Mouse (Mus musculus) kidney, adult 11 months (tissue): ENCODE data around the gene Shprh.
"Not testable (repeated sequence)": the region's sequence is repeated elsewhere in the genome, so short reads cannot be mapped to it uniquely, and the experiment has no call there.

Experiments used
- DNase-seq: peaks from one replicate; pipeline ENCODE4 v3.0.0; 2022

Shprh gene

DNA sequence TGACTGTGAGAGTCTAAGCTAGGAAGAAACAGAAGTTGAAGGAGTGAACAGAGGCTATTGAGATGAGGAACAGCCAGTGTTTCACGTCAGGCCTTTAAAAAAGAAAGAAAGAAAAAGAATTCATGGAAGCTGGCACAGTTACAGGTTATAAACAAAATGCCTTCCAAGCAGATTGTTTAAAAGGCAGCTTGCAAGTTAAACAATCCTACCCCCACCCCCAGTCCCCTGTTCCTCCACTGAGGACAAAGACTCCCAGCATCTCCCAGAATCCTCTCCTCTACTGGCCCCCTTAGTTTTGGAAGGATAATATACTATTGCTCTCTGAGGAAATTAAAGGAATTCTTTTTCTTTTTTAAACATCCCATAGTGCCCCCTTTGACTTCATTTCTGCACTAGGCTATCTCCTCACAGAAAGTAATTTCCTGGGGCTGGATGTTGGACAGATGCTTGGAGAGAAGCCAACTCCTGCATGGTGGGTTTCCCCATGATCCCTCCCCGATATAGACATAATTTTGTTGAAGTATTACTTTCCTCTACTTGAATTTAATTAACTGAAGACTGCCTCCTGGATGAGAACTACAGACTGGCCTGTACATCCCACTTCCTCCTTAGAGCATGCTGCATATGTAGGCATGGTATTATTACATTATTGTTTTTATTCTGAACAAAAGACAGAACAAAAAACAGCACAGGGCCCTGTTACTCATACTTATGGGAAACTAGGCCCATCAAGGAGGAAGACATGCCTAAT is 101.2 kb downstream of the Shprh start:
- no peak for DNase-seq

DNA sequence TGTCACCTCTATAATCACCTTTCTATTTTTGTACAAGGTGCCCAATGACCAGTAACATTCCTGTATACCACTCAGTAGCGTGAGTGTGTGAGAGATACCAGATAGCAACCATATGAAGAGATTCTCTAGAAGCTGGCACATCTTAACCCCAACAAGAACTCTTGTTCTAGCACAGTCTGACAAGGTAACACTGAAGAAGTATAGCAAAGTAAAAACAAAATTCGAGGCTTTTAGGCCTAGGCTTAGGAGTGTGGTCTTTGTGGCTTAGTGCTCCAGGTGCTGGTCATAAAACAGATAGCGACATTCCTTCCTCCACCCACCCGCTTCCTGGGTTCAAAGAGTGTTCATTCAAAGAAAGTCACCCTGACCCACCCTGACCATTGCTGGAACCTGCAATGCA is 104.4 kb downstream of the Shprh start:
- not testable (repeated sequence) for DNase-seq

DNA sequence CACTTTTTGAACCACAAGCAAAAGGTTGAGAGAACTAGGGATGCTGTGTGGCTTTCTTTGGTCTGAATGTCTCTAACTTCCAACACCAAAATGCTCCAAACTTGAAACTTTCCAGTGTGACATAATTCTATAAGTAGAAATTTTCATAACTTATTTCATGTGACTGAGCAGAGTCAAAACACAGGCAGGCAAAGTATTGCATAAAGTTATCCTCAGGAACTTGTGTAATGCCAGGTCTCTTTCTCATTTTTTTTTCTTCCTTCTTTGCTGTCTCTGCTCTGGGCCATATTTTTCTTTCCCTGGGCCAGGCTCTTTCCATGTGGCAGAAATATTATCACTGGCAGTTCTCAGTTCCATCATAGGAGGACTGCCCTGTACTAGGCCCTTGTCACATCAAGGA is 110.9 kb downstream of the Shprh start:
- DNase-seq, result no peak

DNA sequence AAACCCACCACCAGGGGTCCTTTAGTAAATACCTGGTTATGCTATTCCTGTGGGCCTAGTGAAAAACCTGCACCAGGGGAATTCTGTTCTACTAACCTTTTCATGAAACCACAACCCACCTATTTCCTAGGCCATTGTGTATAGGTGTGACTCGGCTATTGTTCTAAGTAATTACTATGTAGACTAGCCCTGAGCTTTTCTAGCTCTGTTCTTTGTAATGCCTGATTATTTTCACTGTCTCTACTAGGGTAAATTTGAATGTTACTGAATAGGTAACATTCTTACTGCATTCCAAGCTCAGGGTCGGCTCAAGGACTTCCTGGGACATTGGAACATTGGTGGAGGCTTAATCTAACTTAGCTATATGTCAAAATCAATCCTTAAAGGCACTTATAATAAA is 113.1 kb downstream of the Shprh start:
- DNase-seq, result not testable (repeated sequence)

DNA sequence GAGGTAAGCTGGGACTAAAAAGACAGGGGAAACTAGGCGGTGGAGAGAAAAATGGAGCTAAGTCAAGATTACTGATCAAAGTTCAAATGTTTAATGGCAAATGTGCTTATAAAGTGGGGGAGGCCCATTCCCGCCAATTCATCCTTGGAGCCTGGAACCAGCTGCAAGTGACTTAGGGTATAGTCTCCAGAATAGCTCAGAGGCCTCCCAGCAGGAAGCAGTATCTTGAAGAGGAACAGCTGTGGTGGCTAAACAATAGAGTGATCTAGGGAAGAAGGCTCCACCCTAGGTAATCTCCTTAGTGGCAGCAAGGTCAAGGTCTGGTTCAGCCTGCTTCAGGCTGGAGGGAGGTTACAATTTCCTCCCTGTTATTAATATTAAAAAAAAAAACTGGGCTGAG is 114.6 kb downstream of the Shprh start:
- not testable (repeated sequence) for DNase-seq
